Mouse (Mus musculus) midbrain, embryonic 14.5 days (tissue): ENCODE data around the gene Gas2l1. TPM values are rescaled to one million over a fixed set of nuclear protein-coding genes. Genes with fewer than 3 reads are reported as not detected.

Source experiments
- ATAC-seq: fragments of 200-750 bp; cut with Nextera tagmentation; 2 replicates; pipeline ENCODE4 v1.8.0; 2017; ENCODE audit warnings: moderate number of reproducible peaks, moderate library complexity; ENCODE audit not compliant: low FRiP score, low TSS enrichment
- DNase-seq: peaks from one replicate; pipeline ENCODE4 v3.0.0-alpha.2; 2015
- H3K27ac ChIP-seq: fragments of 300-500 bp; sonication (generic); replicated peaks from 2 replicates; pipeline ENCODE4 v1.5.1; 2014; ENCODE audit warnings: mild to moderate bottlenecking, low read depth, low read length, moderate library complexity
- H3K27me3 ChIP-seq: fragments of 300-500 bp; sonication (generic); 2 replicates; pipeline ENCODE4 v1.6.1; 2014; ENCODE audit warnings: low read length, control low read depth, mixed read lengths; ENCODE audit not compliant: control insufficient read depth, insufficient read depth
- H3K36me3 ChIP-seq: fragments of 300-500 bp; sonication (generic); 2 replicates; pipeline ENCODE4 v1.6.1; 2014; ENCODE audit warnings: low read length, control low read depth; ENCODE audit not compliant: control insufficient read depth, insufficient read depth
- H3K4me1 ChIP-seq: fragments of 300-500 bp; sonication (generic); 2 replicates; pipeline ENCODE4 v1.6.1; 2014; ENCODE audit warnings: mild to moderate bottlenecking, antibody characterized with exemption, low read length, control low read depth; ENCODE audit not compliant: control insufficient read depth, insufficient read depth
- H3K4me2 ChIP-seq: fragments of 300-500 bp; sonication (generic); 2 replicates; pipeline ENCODE4 v1.6.1; 2014; ENCODE audit warnings: mild to moderate bottlenecking, low read length, moderate library complexity
- H3K4me3 ChIP-seq: fragments of 300-500 bp; sonication (generic); replicated peaks from 2 replicates; pipeline ENCODE4 v1.5.1; 2014; ENCODE audit warnings: low read depth, low read length
- H3K9ac ChIP-seq: fragments of 300-500 bp; sonication (generic); replicated peaks from 2 replicates; pipeline ENCODE4 v1.6.1; 2014; ENCODE audit warnings: mild to moderate bottlenecking, low read length, moderate library complexity
- H3K9me3 ChIP-seq: fragments of 300-500 bp; sonication (generic); 2 replicates; pipeline ENCODE4 v1.6.1; 2016; ENCODE audit warnings: low read length, control low read depth, mixed read lengths; ENCODE audit not compliant: control insufficient read depth
- WGBS: fragments of 180-500 bp; shearing (Covaris S2); extraction: QIAGEN DNeasy Blood & Tissue Kit; methylation state at CpG from one replicate; pipeline ENCODE4 v1.1.7; 2014; 5-methylcytosine and 5-hydroxymethylcytosine counted together
- polyA plus RNA-seq: library from polyadenylated mRNA; unstranded; fragments of >200 nt; fragmentation: Nextera tagmentation; extraction: Ambion mirVana; gene quantifications from 2 replicates; pipeline ENCODE4 v1.2.1, GENCODE M21; 2014

Gas2l1 gene
- polyA plus RNA-seq, 1 experiment from 2014 or later = 22.1 TPM

GRCm38 (mm10) chr11:5040585-5040984, 24.5 kb downstream of the Gas2l1 start:
- Histone ChIP-seq H3K27ac (no peak overlapping the region), H3K4me2 (no peak overlapping the region), H3K9me3 (no peaks in the 10 kb centered on the region), H3K9ac (no peak overlapping the region), H3K4me3 (no peak overlapping the region), H3K27me3 (no peaks in the 10 kb centered on the region), H3K36me3 (peaks cover 69% of the 10 kb centered on the region), H3K4me1 (no peaks in the 10 kb centered on the region)
- DNase-seq = no peak
- ATAC-seq = no peak
- 95% methylated on average over 5 of the region's 5 CpGs for WGBS

GRCm38 (mm10) chr11:5037146-5037854, 27.8 kb downstream of the Gas2l1 start:
- peaks cover 100% of the 10 kb centered on the region for H3K36me3 ChIP-seq

GRCm38 (mm10) chr11:5035421-5035820, 29.7 kb downstream of the Gas2l1 start:
- Histone ChIP-seq H3K4me2 (no peak overlapping the region), H3K27ac (no peak overlapping the region), H3K27me3 (no peaks in the 10 kb centered on the region), H3K9me3 (no peaks in the 10 kb centered on the region), H3K4me3 (no peak overlapping the region), H3K9ac (no peak overlapping the region), H3K4me1 (no peaks in the 10 kb centered on the region), H3K36me3 (peaks cover 100% of the 10 kb centered on the region)
- 92% methylated on average over 4 of the region's 4 CpGs for WGBS
- ATAC-seq (no peak), DNase-seq (no peak)

More at GRCm38 (mm10) chr11:5037146-5037854, 27.8 kb downstream of the Gas2l1 start:
- Histone ChIP-seq H3K9ac (no peak overlapping the region), H3K4me2 (no peak overlapping the region), H3K4me1 (no peaks in the 10 kb centered on the region), H3K27me3 (no peaks in the 10 kb centered on the region), H3K9me3 (no peaks in the 10 kb centered on the region), H3K4me3 (no peak overlapping the region), H3K27ac (no peak overlapping the region)
- ATAC-seq (no peak), DNase-seq (no peak)
- WGBS = 86% methylated on average over 8 of the region's 8 CpGs

GRCm38 (mm10) chr11:5033136-5033535, 32.0 kb downstream of the Gas2l1 start:
- DNase-seq = no peak
- ATAC-seq = no peak
- Histone ChIP-seq H3K4me2 (no peak overlapping the region), H3K27me3 (no peaks in the 10 kb centered on the region), H3K36me3 (peaks cover 99% of the 10 kb centered on the region), H3K27ac (no peak overlapping the region), H3K4me3 (no peak overlapping the region), H3K9ac (no peak overlapping the region), H3K4me1 (no peaks in the 10 kb centered on the region), H3K9me3 (no peaks in the 10 kb centered on the region)
- WGBS = 92% methylated on average over 3 of the region's 3 CpGs

GRCm38 (mm10) chr11:5032706-5033105, 32.4 kb downstream of the Gas2l1 start:
- no peak overlapping the region for H3K27ac ChIP-seq
- DNase-seq (no peak), ATAC-seq (no peak)
- no peak overlapping the region for H3K9ac ChIP-seq
- no peaks in the 10 kb centered on the region for H3K4me1 ChIP-seq
- no peak overlapping the region for H3K4me3 ChIP-seq
- peaks cover 99% of the 10 kb centered on the region for H3K36me3 ChIP-seq
- H3K27me3 ChIP-seq = no peaks in the 10 kb centered on the region
- WGBS = 94% methylated on average over 10 of the region's 10 CpGs
- H3K9me3 ChIP-seq = no peaks in the 10 kb centered on the region
- no peak overlapping the region for H3K4me2 ChIP-seq

- 98% methylated on average over 7 of the region's 7 CpGs for WGBS
- Histone ChIP-seq H3K9me3 (no peaks in the 10 kb centered on the region), H3K27me3 (no peaks in the 10 kb centered on the region), H3K27ac (no peak overlapping the region), H3K4me1 (no peaks in the 10 kb centered on the region), H3K4me3 (no peak overlapping the region), H3K4me2 (no peak overlapping the region), H3K9ac (no peak overlapping the region), H3K36me3 (peaks cover 99% of the 10 kb centered on the region)
- DNase-seq (no peak), ATAC-seq (no peak)
Measured at GRCm38 (mm10) chr11:5028228-5028627, 36.9 kb downstream of the Gas2l1 start.

GRCm38 (mm10) chr11:5025108-5025507, 40.0 kb downstream of the Gas2l1 start:
- Histone ChIP-seq H3K4me1 (no peaks in the 10 kb centered on the region), H3K4me3 (no peak overlapping the region), H3K9ac (no peak overlapping the region), H3K27ac (no peak overlapping the region), H3K27me3 (no peaks in the 10 kb centered on the region), H3K36me3 (peaks cover 88% of the 10 kb centered on the region), H3K9me3 (no peaks in the 10 kb centered on the region), H3K4me2 (no peak overlapping the region)
- DNase-seq (no peak), ATAC-seq (no peak)
- 100% methylated on average over 1 of the region's 1 CpGs for WGBS

GRCm38 (mm10) chr11:5017506-5017905, 47.6 kb downstream of the Gas2l1 start:
- WGBS = 70% methylated on average over 6 of the region's 6 CpGs
- Histone ChIP-seq H3K4me1 (no peaks in the 10 kb centered on the region), H3K4me2 (no peak overlapping the region), H3K36me3 (peaks cover 87% of the 10 kb centered on the region), H3K27ac (no peak overlapping the region), H3K9ac (no peak overlapping the region), H3K27me3 (no peaks in the 10 kb centered on the region), H3K9me3 (no peaks in the 10 kb centered on the region), H3K4me3 (no peak overlapping the region)
- peak; percentile 31 for DNase-seq
- no peak for ATAC-seq

GRCm38 (mm10) chr11:5016286-5016685, 48.8 kb downstream of the Gas2l1 start:
- Histone ChIP-seq H3K9ac (no peak overlapping the region), H3K36me3 (peaks cover 92% of the 10 kb centered on the region), H3K4me1 (no peaks in the 10 kb centered on the region), H3K9me3 (no peaks in the 10 kb centered on the region), H3K4me3 (no peak overlapping the region), H3K27ac (no peak overlapping the region), H3K27me3 (no peaks in the 10 kb centered on the region), H3K4me2 (no peak overlapping the region)
- 96% methylated on average over 5 of the region's 5 CpGs for WGBS
- ATAC-seq (no peak), DNase-seq (no peak)
